Mouse (Mus musculus) embryo, embryonic 10 days (tissue): ENCODE measurements around the gene Sart1.
A peak's percentile ranks its signal among the peaks of the same experiment; 100 is the strongest.

ENCODE experiments used
- DNase-seq: peaks from one replicate; pipeline ENCODE4 v3.0.0-alpha.2; 2015; ENCODE audit warnings: low spot score

The Sart1 gene

GRCm38 (mm10) chr19:5388588-5389242 is at the start of gene Sart1:
Sart1 (minus strand) TSS chr19:5388703.
- peak; percentile 98 for DNase-seq

GRCm38 (mm10) chr19:5433951-5434350 is 45.4 kb upstream of the Sart1 start:
- no peak for DNase-seq

GRCm38 (mm10) chr19:5432992-5433852 is 44.7 kb upstream of the Sart1 start:
- DNase-seq: peak; percentile 60

GRCm38 (mm10) chr19:5431911-5432464 is 43.5 kb upstream of the Sart1 start:
- DNase-seq: no peak

- no peak for DNase-seq
Observed at GRCm38 (mm10) chr19:5430408-5430807, 41.9 kb upstream of the Sart1 start.

GRCm38 (mm10) chr19:5429806-5430205 is 41.3 kb upstream of the Sart1 start:
- DNase-seq: no peak

GRCm38 (mm10) chr19:5429219-5429618 is 40.7 kb upstream of the Sart1 start:
- no peak for DNase-seq

- peak; percentile 62 for DNase-seq
Observed at GRCm38 (mm10) chr19:5428083-5428482, 39.6 kb upstream of the Sart1 start.

- no peak for DNase-seq
Observed at GRCm38 (mm10) chr19:5426640-5427290, 38.3 kb upstream of the Sart1 start.

- DNase-seq: no peak
Observed at GRCm38 (mm10) chr19:5425906-5426565, 37.5 kb upstream of the Sart1 start.

- peak; percentile 95 for DNase-seq
Observed at GRCm38 (mm10) chr19:5424782-5425741, 36.6 kb upstream of the Sart1 start, which contains the start of the genes Drap1 and AI837181. Drap1 (minus strand) TSS chr19:5424979. AI837181 (plus strand) TSS chr19:5425144.

- DNase-seq: peak; percentile 65
Observed at GRCm38 (mm10) chr19:5424092-5424781, 35.7 kb upstream of the Sart1 start.

- no peak for DNase-seq
Observed at GRCm38 (mm10) chr19:5423561-5423960, 35.1 kb upstream of the Sart1 start.

- no peak for DNase-seq
Observed at GRCm38 (mm10) chr19:5422895-5423443, 34.5 kb upstream of the Sart1 start.

GRCm38 (mm10) chr19:5422267-5422666 is 33.8 kb upstream of the Sart1 start:
- no peak for DNase-seq

- DNase-seq: no peak
Observed at GRCm38 (mm10) chr19:5421784-5422183, 33.3 kb upstream of the Sart1 start.

- DNase-seq: no peak
Observed at GRCm38 (mm10) chr19:5420579-5420978, 32.1 kb upstream of the Sart1 start.

- no peak for DNase-seq
Observed at GRCm38 (mm10) chr19:5419630-5420029, 31.1 kb upstream of the Sart1 start.

- DNase-seq: no peak
Observed at GRCm38 (mm10) chr19:5418750-5419466, 30.4 kb upstream of the Sart1 start.
